Comparison of ENCODE assay signal across 8 mouse cellular contexts in genomic region chr4:21848287-21848630, GRCm38 (mm10). TPM values are rescaled to one million over a fixed set of nuclear protein-coding genes. Genes with fewer than 3 reads are reported as not detected.
DNase-seq lines count a peak whose midpoint lies in the region; ATAC-seq and TF ChIP-seq lines count a peak whose summit lies in the region.

No protein-coding gene starts in this region.

- H3K27me3 ChIP-seq in C2C12 (ENCODE audit: control insufficient read depth, insufficient read depth, insufficient read length) = no peaks in the 10 kb centered on the region
- no peaks in the 10 kb centered on the region for H3K27me3 ChIP-seq in embryonic facial prominence, embryonic 11.5 days (ENCODE audit: control insufficient read depth, insufficient read depth, low read length)
- H3K27me3 ChIP-seq in limb, embryonic 10.5 days (ENCODE audit: low read depth, poor library complexity, severe bottlenecking) = no peaks in the 10 kb centered on the region
- H3K27me3 ChIP-seq in midbrain, embryonic 11.5 days (ENCODE audit: control insufficient read depth, insufficient read depth, low read length) = no peaks in the 10 kb centered on the region
- H3K27me3 ChIP-seq in spleen, adult 2 months (ENCODE audit: control insufficient read depth, insufficient read depth, low read length) = no peaks in the 10 kb centered on the region

- 0% methylated on average over 24 of the region's 24 CpGs for WGBS in embryonic facial prominence, embryonic 11.5 days
- 0% methylated on average over 24 of the region's 24 CpGs for WGBS in limb, embryonic 10.5 days
- under 1% methylated on average over 24 of the region's 24 CpGs for WGBS in midbrain, embryonic 11.5 days
- WGBS in spleen, adult 2 months = 0% methylated on average over 24 of the region's 24 CpGs

- peak overlapping the region; percentile 91 for H3K9ac ChIP-seq in embryonic facial prominence, embryonic 11.5 days (replicated peaks; ENCODE audit: low read length)
- H3K9ac ChIP-seq in midbrain, embryonic 11.5 days (ENCODE audit: low read length) = peak overlapping the region; percentile 97

- H3K36me3 ChIP-seq in C2C12 (ENCODE audit: control insufficient read depth, insufficient read depth) = peaks cover 3% of the 10 kb centered on the region
- no peaks in the 10 kb centered on the region for H3K36me3 ChIP-seq in embryonic facial prominence, embryonic 11.5 days (replicated peaks; ENCODE audit: control insufficient read depth, insufficient read depth, low read depth, low read length)
- H3K36me3 ChIP-seq in limb, embryonic 10.5 days = peaks cover 12% of the 10 kb centered on the region; the same call in 1 of the 2 replicates
- H3K36me3 ChIP-seq in midbrain, embryonic 11.5 days (ENCODE audit: control insufficient read depth, insufficient read depth, low read length) = no peaks in the 10 kb centered on the region
- no peaks in the 10 kb centered on the region for H3K36me3 ChIP-seq in spleen, adult 2 months (ENCODE audit: control insufficient read depth, insufficient read depth, low read length)

- peak overlapping the region; percentile 36 for H3K4me2 ChIP-seq in embryonic facial prominence, embryonic 11.5 days (ENCODE audit: low read depth, low read length)
- peak overlapping the region; percentile 51 for H3K4me2 ChIP-seq in midbrain, embryonic 11.5 days

- no peaks in the 10 kb centered on the region for H3K4me1 ChIP-seq in embryonic facial prominence, embryonic 11.5 days (ENCODE audit: control insufficient read depth, insufficient read depth, low read length)
- H3K4me1 ChIP-seq in limb, embryonic 10.5 days = 0 out of 2 replicates have a peak, but pooled peaks cover 4% of the 10 kb centered on the region
- no peaks in the 10 kb centered on the region; the same call in 1 of the 2 replicates for H3K4me1 ChIP-seq in midbrain, embryonic 11.5 days (ENCODE audit: control insufficient read depth, insufficient read depth, low read length)
- peaks cover 7% of the 10 kb centered on the region; the same call in 1 of the 2 replicates for H3K4me1 ChIP-seq in spleen, adult 2 months (ENCODE audit: control insufficient read depth, insufficient read depth, insufficient read length)

- no peaks in the 10 kb centered on the region for H3K9me3 ChIP-seq in embryonic facial prominence, embryonic 11.5 days (replicated peaks; ENCODE audit: control insufficient read depth, low read length)
- no peaks in the 10 kb centered on the region for H3K9me3 ChIP-seq in limb, embryonic 10.5 days (replicated peaks)
- H3K9me3 ChIP-seq in midbrain, embryonic 11.5 days (ENCODE audit: control insufficient read depth, low read length) = no peaks in the 10 kb centered on the region

- H3K4me3 ChIP-seq in C2C12 (ENCODE audit: insufficient read depth, poor library complexity, severe bottlenecking) = peak overlapping the region; percentile 96
- H3K4me3 ChIP-seq in embryonic facial prominence, embryonic 11.5 days (ENCODE audit: low read depth, low read length) = peak overlapping the region; percentile 78
- peak overlapping the region; percentile 93 for H3K4me3 ChIP-seq in limb, embryonic 10.5 days
- peak overlapping the region; percentile 88 for H3K4me3 ChIP-seq in midbrain, embryonic 11.5 days (ENCODE audit: low read depth, low read length)
- peak overlapping the region; percentile 86 for H3K4me3 ChIP-seq in spleen, adult 2 months (ENCODE audit: extremely low read depth, insufficient read depth, insufficient read length)

- TF ChIP-seq POLR2A in spleen, adult 2 months (IDR thresholded peaks at IDR 0.05; ENCODE audit: low read depth, low read length) = no peak; the same call in 1 of the 2 replicates

- H3K79me2 ChIP-seq in C2C12 (ENCODE audit: control insufficient read depth, insufficient read depth) = peaks cover 55% of the 10 kb centered on the region

- H3K79me3 ChIP-seq in C2C12 (ENCODE audit: low read depth) = peaks cover 50% of the 10 kb centered on the region

- ATAC-seq in embryonic facial prominence, embryonic 11.5 days (replicated peaks; ENCODE audit: insufficient number of reproducible peaks, low FRiP score, low TSS enrichment, low read depth) = peak; percentile 80
- peak; percentile 89 for ATAC-seq in midbrain, embryonic 11.5 days (ENCODE audit: low FRiP score)

- peak; percentile 93 to 96 for DNase-seq in adrenal gland, postnatal 36 days
- peak; percentile 94 for DNase-seq in embryonic facial prominence, embryonic 11.5 days (ENCODE audit: low spot score)
- peak; percentile 99 for DNase-seq in heart, adult 11 months
- DNase-seq in kidney, adult 11 months = peak; percentile 83
- DNase-seq in limb, embryonic 10.5 days (ENCODE audit: low spot score) = peak; percentile 92
- DNase-seq in midbrain, embryonic 11.5 days (ENCODE audit: low spot score, missing footprints) = no peak
- DNase-seq in spleen, adult 2 months (ENCODE audit: low read depth in 1 of 2, low spot score in 2 of 2) = peak; percentile 75 to 84

- TF ChIP-seq CTCF in C2C12 (IDR thresholded peaks at IDR 0.05; ENCODE audit: control insufficient read depth, insufficient read depth, insufficient read length) = no peak
- no peak for TF ChIP-seq CTCF in spleen, adult 2 months (IDR thresholded peaks at IDR 0.05; ENCODE audit: extremely low read depth, insufficient read depth, insufficient read length, insufficient replicate concordance)

- peak overlapping the region; percentile 94 for H3K27ac ChIP-seq in embryonic facial prominence, embryonic 11.5 days (replicated peaks; ENCODE audit: low read depth, low read length)
- H3K27ac ChIP-seq in limb, embryonic 10.5 days = peak overlapping the region; percentile 99
- H3K27ac ChIP-seq in midbrain, embryonic 11.5 days (ENCODE audit: low read depth, low read length) = peak overlapping the region; percentile 87
- peak overlapping the region; percentile 95 for H3K27ac ChIP-seq in spleen, adult 2 months (ENCODE audit: insufficient read depth, low read length)

- peak overlapping the region; percentile 87 for H3ac ChIP-seq in C2C12 (ENCODE audit: control insufficient read depth, insufficient read length, low read depth)

TF ChIP-seq in C2C12, 6 proteins besides CTCF, POLR2A, EP300 and RAD21:
- no peak for TF ChIP-seq MYOD1 (IDR thresholded peaks at IDR 0.05; ENCODE audit: control insufficient read depth, insufficient read length, low read depth)
- no peak for TF ChIP-seq MYOG (IDR thresholded peaks at IDR 0.05; ENCODE audit: control insufficient read depth, extremely low read depth, insufficient read length)
- no peak for TF ChIP-seq USF1 (IDR thresholded peaks at IDR 0.05; ENCODE audit: low read depth)
- no peak for TF ChIP-seq MAX (IDR thresholded peaks at IDR 0.05)
- no peak for TF ChIP-seq FOSL1 (IDR thresholded peaks at IDR 0.05; ENCODE audit: insufficient read depth, low read length, poor library complexity, severe bottlenecking)
- no peak for TF ChIP-seq CEBPB (IDR thresholded peaks at IDR 0.05; ENCODE audit: low read depth)

RNA-seq across cellular contexts. Expression of gene Pnisr, which starts 0.9 kb away (rescaled TPM):
- 9.3 TPM for polyA plus RNA-seq in C2C12 (2012; fragmentation: generic; extraction: Trizol)
- 10 to 100 TPM; 80.9 to 93.8 TPM for total RNA-seq in adrenal gland, postnatal 36 days (2021)
- 158 and 175 TPM in 2 replicates for polyA plus RNA-seq in embryonic facial prominence, embryonic 11.5 days (2014; fragmentation: Nextera tagmentation; extraction: Ambion mirVana)
- 109 and 151 TPM in 2 replicates for polyA plus RNA-seq in limb, embryonic 10.5 days (2016; fragmentation: Nextera tagmentation; extraction: Ambion mirVana)
- 181 and 215 TPM in 2 replicates for polyA plus RNA-seq in midbrain, embryonic 11.5 days (2014; fragmentation: Nextera tagmentation; extraction: Ambion mirVana)
- polyA plus RNA-seq in spleen, adult 2 months (2012; rRNA removed) = 35.9 and 38.6 TPM in 2 replicates

RNA-seq across cellular contexts. Expression of gene Coq3, which starts 31.2 kb away (rescaled TPM):
- polyA plus RNA-seq in C2C12 (2012; fragmentation: generic; extraction: Trizol) = 11.3 TPM
- total RNA-seq in adrenal gland, postnatal 36 days (2021) = 10 to 100 TPM; 15.3 to 21.2 TPM
- 13.5 and 16.5 TPM in 2 replicates for polyA plus RNA-seq in embryonic facial prominence, embryonic 11.5 days (2014; fragmentation: Nextera tagmentation; extraction: Ambion mirVana)
- 15.2 and 15.8 TPM in 2 replicates for polyA plus RNA-seq in limb, embryonic 10.5 days (2016; fragmentation: Nextera tagmentation; extraction: Ambion mirVana)
- polyA plus RNA-seq in midbrain, embryonic 11.5 days (2014; fragmentation: Nextera tagmentation; extraction: Ambion mirVana) = 11.2 and 13.3 TPM in 2 replicates
- 0.65 and 0.76 TPM in 2 replicates for polyA plus RNA-seq in spleen, adult 2 months (2012; rRNA removed)
